Mouse (Mus musculus) liver, postnatal 0 days (tissue): ENCODE measurements around the gene Syn3.

Source experiments
- CTCF ChIP-seq: sonication (generic); IDR thresholded peaks from 2 replicates; pipeline ENCODE4 v1.5.1; 2016; ENCODE audit warnings: antibody characterized with exemption, low read depth
- EP300 ChIP-seq: IDR thresholded peaks from 2 replicates; pipeline ENCODE4 v1.6.1; 2016; ENCODE audit warnings: antibody characterized with exemption, low read depth, mild to moderate bottlenecking

DNA sequence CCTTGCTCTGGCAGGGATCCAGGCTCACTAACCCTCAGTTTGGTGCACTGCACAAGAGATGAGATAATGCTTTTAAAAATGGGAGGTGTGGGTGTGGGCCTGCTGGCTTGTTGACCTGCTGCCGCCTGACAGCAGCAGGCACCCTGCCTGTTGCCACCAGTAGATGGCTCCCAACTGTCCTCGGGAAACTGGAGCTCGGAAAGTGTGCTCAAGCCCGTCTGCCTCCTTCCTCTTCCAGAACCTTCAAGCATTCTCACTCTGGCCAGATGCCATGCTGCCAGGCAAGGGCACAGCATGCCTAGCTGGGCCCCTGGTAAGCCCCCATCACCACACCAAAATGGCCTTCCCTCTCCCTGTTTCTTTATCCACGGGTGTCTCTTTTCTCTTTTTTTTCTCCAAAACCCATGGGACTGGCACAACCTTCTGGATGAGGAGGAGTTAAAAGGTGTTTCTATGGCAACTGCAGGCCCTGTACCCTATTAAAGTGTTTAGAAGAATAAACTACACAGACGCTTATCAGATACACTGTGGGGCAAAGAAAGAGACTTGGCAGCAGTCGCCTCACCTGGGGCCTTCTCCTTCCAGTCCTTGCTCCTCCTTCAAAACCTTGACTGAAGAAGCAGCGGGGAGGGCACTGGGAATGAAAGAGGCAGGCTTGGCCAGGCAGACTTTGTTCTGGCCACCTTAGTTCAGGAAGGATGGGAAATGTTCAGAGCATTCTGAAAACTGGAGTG, 195.8 kb downstream of the Syn3 start:
- TF ChIP-seq CTCF (peak; percentile 84), EP300 (no peak)
